Mouse (Mus musculus) heart, postnatal 0 days (tissue): ENCODE results near the gene Olfr12. TPM values are rescaled to one million over a fixed set of nuclear protein-coding genes. Genes with fewer than 3 reads are reported as not detected.

Source experiments
- ATAC-seq: fragments of 200-750 bp; cut with Nextera tagmentation; 2 replicates; pipeline ENCODE4 v1.8.0; 2017; ENCODE audit warnings: low read depth, moderate number of reproducible peaks, moderate library complexity; ENCODE audit not compliant: insufficient read depth
- DNase-seq: peaks from one replicate; pipeline ENCODE4 v3.0.0-alpha.2; 2016; ENCODE audit warnings: low spot score
- H3K27ac ChIP-seq: fragments of 300-500 bp; sonication (generic); 2 replicates; pipeline ENCODE4 v1.5.1; 2014; ENCODE audit warnings: low read depth, mild to moderate bottlenecking
- H3K27me3 ChIP-seq: fragments of 300-500 bp; sonication (generic); 2 replicates; pipeline ENCODE4 v1.6.1; 2014; ENCODE audit warnings: low read length, mixed read lengths; ENCODE audit not compliant: control insufficient read depth, insufficient read depth
- H3K36me3 ChIP-seq: fragments of 300-500 bp; sonication (generic); replicated peaks from 2 replicates; pipeline ENCODE4 v1.6.1; 2014; ENCODE audit warnings: low read length, mixed read lengths; ENCODE audit not compliant: control insufficient read depth, insufficient read depth
- H3K4me1 ChIP-seq: fragments of 300-500 bp; sonication (generic); 2 replicates; pipeline ENCODE4 v1.6.1; 2014; ENCODE audit warnings: antibody characterized with exemption; ENCODE audit not compliant: control insufficient read depth, insufficient read depth
- H3K4me2 ChIP-seq: fragments of 300-500 bp; sonication (generic); 2 replicates; pipeline ENCODE4 v1.6.1; 2014; ENCODE audit warnings: low read depth, mild to moderate bottlenecking, low read length, moderate library complexity
- H3K4me3 ChIP-seq: fragments of 300-500 bp; sonication (generic); 2 replicates; pipeline ENCODE4 v1.5.1; 2014; ENCODE audit warnings: low read depth, low read length
- H3K9ac ChIP-seq: fragments of 300-500 bp; sonication (generic); replicated peaks from 2 replicates; pipeline ENCODE4 v1.6.1; 2014; ENCODE audit warnings: low read depth, low read length, mixed read lengths
- H3K9me3 ChIP-seq: fragments of 300-500 bp; sonication (generic); replicated peaks from 2 replicates; pipeline ENCODE4 v1.6.1; 2016; ENCODE audit warnings: low read length; ENCODE audit not compliant: control insufficient read depth
- CTCF ChIP-seq: IDR thresholded peaks from 2 replicates; pipeline ENCODE4 v1.5.1; 2016; ENCODE audit warnings: antibody characterized with exemption, control low read depth, low read depth
- EP300 ChIP-seq: IDR thresholded peaks from 2 replicates; pipeline ENCODE4 v1.6.1; 2016; ENCODE audit warnings: antibody characterized with exemption, low read depth
- WGBS: fragments of 180-500 bp; shearing (Covaris S2); extraction: QIAGEN DNeasy Blood & Tissue Kit; methylation state at CpG from one replicate; pipeline ENCODE4 v1.1.7; 2014; 5-methylcytosine and 5-hydroxymethylcytosine counted together
- polyA plus RNA-seq: library from polyadenylated mRNA; unstranded; fragments of >200 nt; fragmentation: Nextera tagmentation; extraction: Ambion mirVana; gene quantifications from 2 replicates; pipeline ENCODE4 v1.2.1, GENCODE M21; 2015
- total RNA-seq: library from RNA; depleted of rRNA; stranded (reverse); fragments of >200 nt; gene quantifications from 2 replicates; pipeline ENCODE4 v1.2.3, GENCODE M21; 2014; ENCODE audit warnings: low replicate concordance

Olfr12 gene
- total and polyA plus RNA-seq, 2 experiments from 2014 or later: not detected

DNA sequence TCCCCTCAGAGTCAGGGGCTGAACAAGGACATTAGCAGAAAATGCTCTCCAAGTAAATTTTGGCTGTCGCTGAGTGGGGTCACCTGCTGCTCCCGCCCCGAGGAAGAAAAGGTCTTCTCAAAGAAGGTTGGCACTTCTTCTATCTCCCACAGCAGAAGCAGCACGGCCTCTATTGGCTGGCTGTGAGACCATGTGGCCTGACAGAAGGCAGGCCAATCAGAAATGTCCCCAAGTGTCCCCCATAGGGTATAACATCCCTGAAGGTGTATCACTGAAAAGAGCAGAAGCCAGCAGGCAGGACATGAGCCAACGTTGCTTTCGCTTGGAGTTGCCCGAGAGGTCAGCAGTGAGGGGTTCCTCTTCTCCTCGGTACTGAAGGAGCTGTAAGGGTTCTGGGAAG, 18.4 kb downstream of the Olfr12 start:
- Histone ChIP-seq H3K4me2 (no peak overlapping the region), H3K9me3 (no peaks in the 10 kb centered on the region), H3K4me3 (no peak overlapping the region), H3K9ac (no peak overlapping the region), H3K4me1 (peaks cover 7% of the 10 kb centered on the region), H3K36me3 (peaks cover 27% of the 10 kb centered on the region), H3K27ac (no peak overlapping the region), H3K27me3 (no peaks in the 10 kb centered on the region)
- no peak for ATAC-seq
- no peak for DNase-seq
- WGBS: 85% methylated on average over 8 of the region's 8 CpGs
- TF ChIP-seq CTCF (no peak), EP300 (no peak)

DNA sequence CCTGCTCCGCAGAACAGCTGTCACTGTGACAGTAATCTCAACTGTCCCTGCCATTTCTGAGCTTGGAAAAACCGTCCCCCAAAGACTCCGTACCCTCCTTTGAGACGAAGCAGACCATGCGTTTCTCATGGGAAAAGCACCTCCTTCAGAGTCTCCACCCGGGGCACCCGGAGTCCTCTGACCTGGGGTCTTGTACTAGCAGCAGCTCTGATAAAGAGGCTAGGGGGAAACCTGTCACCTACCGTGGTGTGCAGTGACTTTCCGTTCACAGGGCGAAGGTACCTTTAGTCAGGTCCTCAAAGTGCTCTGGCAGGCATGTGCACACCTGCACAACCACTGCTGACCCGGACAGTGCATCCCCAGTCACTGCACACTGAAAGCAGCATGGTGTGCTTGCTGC, 19.1 kb downstream of the Olfr12 start:
- Histone ChIP-seq H3K4me3 (no peak overlapping the region), H3K36me3 (peaks cover 27% of the 10 kb centered on the region), H3K4me1 (peaks cover 9% of the 10 kb centered on the region), H3K27ac (no peak overlapping the region), H3K27me3 (no peaks in the 10 kb centered on the region), H3K4me2 (no peak overlapping the region), H3K9ac (no peak overlapping the region), H3K9me3 (no peaks in the 10 kb centered on the region)
- 88% methylated on average over 11 of the region's 11 CpGs for WGBS
- TF ChIP-seq EP300 (no peak), CTCF (no peak)
- DNase-seq: no peak
- no peak for ATAC-seq

DNA sequence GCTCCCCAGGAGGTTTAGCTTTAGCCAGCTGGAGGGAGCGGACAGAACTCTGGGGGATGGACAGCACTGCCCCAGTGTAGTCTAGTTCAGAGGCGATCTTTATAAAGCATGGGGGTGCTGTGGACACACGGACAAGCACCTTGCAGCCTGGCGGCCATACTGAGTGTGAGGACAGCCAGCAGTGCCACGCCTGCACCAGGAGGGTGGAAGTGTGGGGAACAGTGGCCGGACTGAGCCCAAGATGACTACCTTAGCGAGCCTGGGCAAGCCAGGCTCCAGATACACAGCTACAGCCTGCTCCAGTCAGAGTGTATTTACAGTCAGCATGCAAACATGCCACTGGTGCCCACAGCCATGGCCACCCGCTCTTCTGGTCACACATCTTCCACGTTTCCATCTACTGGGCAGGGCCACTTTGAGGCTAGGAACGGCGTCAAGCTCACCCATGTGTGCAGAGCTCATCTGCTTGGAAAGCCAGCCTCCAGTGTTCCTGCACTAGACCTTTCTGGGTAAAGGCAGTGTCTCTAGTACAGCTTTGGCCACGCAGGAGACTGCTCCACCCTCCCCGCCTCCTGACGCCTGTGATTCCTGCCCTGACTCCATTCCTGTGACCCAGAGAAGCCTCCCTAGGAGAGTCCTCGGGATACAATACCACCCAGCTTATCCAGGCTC, 20.0 kb downstream of the Olfr12 start:
- Histone ChIP-seq H3K9ac (no peak overlapping the region), H3K4me3 (no peak overlapping the region), H3K9me3 (no peaks in the 10 kb centered on the region), H3K4me2 (no peak overlapping the region), H3K36me3 (peaks cover 27% of the 10 kb centered on the region), H3K4me1 (peaks cover 16% of the 10 kb centered on the region), H3K27me3 (no peaks in the 10 kb centered on the region), H3K27ac (no peak overlapping the region)
- no peak for ATAC-seq
- TF ChIP-seq EP300 (no peak), CTCF (no peak)
- no peak for DNase-seq
- WGBS: 88% methylated on average over 15 of the region's 15 CpGs

DNA sequence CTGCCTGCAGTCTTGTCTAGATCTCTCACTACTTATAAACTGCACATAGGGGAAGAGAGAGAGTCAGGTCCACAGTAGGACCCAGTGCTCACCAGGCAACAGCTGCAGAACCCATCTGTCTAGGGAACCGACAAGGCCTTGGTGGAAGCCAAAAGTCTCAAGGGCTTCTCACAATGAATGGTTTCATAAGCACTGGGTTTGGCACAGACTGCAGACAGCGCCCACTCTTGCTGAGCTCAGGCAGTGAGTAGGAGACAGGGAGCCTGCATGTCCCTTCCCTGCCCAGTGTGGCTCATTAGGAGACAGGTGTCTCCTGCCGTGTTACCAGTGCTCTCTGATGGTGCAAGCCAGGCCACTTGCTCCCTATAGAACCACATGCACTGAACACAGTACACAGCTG, 20.6 kb downstream of the Olfr12 start:
- Histone ChIP-seq H3K4me3 (no peak overlapping the region), H3K36me3 (peaks cover 27% of the 10 kb centered on the region), H3K4me1 (peaks cover 17% of the 10 kb centered on the region), H3K9ac (no peak overlapping the region), H3K27ac (no peak overlapping the region), H3K4me2 (no peak overlapping the region), H3K27me3 (no peaks in the 10 kb centered on the region), H3K9me3 (no peaks in the 10 kb centered on the region)
- no peak for TF ChIP-seq EP300
- TF ChIP-seq CTCF: no peak
- ATAC-seq (no peak), DNase-seq (no peak)
- 89% methylated on average over 3 of the region's 3 CpGs for WGBS

DNA sequence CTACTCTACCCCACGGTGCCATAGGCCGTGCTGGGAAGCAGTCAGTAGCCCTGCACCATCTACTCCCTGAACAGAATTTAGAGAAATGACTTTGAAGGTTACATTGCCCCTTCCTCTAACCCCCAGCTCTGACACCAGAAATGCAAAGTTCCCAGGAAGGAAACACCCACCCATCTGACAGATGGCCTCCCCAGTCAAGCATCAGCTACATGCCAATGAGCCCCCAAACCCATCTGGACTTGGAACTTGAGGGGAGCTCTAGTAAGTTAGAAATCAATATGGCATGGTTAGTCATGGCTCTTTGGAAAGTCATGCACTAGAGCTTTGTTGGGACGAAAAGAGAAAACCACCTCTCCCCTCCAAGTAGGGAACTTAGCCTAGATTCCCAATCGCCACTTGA, 21.1 kb downstream of the Olfr12 start:
- Histone ChIP-seq H3K4me3 (no peak overlapping the region), H3K27ac (no peak overlapping the region), H3K36me3 (peaks cover 27% of the 10 kb centered on the region), H3K9me3 (no peaks in the 10 kb centered on the region), H3K4me2 (no peak overlapping the region), H3K4me1 (peaks cover 17% of the 10 kb centered on the region), H3K9ac (no peak overlapping the region), H3K27me3 (no peaks in the 10 kb centered on the region)
- DNase-seq (no peak), ATAC-seq (no peak)
- TF ChIP-seq EP300 (no peak), CTCF (no peak)
- WGBS: 94% methylated on average over 4 of the region's 4 CpGs

DNA sequence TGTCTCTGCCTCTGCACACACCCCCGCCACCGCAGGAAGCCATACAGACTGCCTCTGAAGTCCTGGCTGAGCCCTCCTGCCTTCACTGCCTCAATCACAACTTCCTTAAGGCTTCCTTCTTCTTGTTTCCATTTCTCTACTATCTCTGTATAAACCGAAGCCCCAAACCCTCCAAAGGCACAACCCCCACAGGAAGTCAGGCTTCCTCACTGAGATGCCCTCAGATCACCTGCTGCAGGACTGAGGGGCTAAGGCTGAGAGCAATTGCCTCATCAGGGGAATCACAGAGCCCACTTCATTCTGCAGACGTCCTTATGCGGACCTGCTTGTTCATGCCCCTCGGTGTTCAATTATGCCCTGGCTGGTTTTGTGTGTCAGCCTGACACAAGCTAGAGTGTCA, 22.8 kb downstream of the Olfr12 start:
- DNase-seq (no peak), ATAC-seq (no peak)
- Histone ChIP-seq H3K9me3 (no peaks in the 10 kb centered on the region), H3K4me1 (peaks cover 17% of the 10 kb centered on the region), H3K4me3 (no peak overlapping the region), H3K36me3 (peaks cover 27% of the 10 kb centered on the region), H3K27ac (no peak overlapping the region), H3K4me2 (no peak overlapping the region), H3K9ac (no peak overlapping the region), H3K27me3 (no peaks in the 10 kb centered on the region)
- 79% methylated on average over 6 of the region's 6 CpGs for WGBS
- no peak for TF ChIP-seq CTCF
- no peak for TF ChIP-seq EP300
